Mouse (Mus musculus) heart, embryonic 12.5 days (tissue): Measurements from ENCODE around the gene Nfatc3. TPM values are rescaled to one million over a fixed set of nuclear protein-coding genes. Genes with fewer than 3 reads are reported as not detected.

Experiments used
- ATAC-seq: fragments of 200-750 bp; cut with Nextera tagmentation; 2 replicates; pipeline ENCODE4 v1.8.0; 2017; ENCODE audit warnings: moderate TSS enrichment, moderate library complexity; ENCODE audit not compliant: insufficient number of reproducible peaks, low FRiP score
- H3K27ac ChIP-seq: fragments of 300-500 bp; sonication (generic); 2 replicates; pipeline ENCODE4 v1.5.1; 2016; ENCODE audit warnings: mild to moderate bottlenecking, moderate library complexity; ENCODE audit not compliant: poor library complexity, severe bottlenecking
- H3K27me3 ChIP-seq: fragments of 300-500 bp; sonication (generic); replicated peaks from 2 replicates; pipeline ENCODE4 v1.6.1; 2016; ENCODE audit warnings: mild to moderate bottlenecking, moderate library complexity
- H3K36me3 ChIP-seq: fragments of 300-500 bp; sonication (generic); 2 replicates; pipeline ENCODE4 v1.6.1; 2016; ENCODE audit warnings: mild to moderate bottlenecking, moderate library complexity
- H3K4me1 ChIP-seq: fragments of 300-500 bp; sonication (generic); replicated peaks from 2 replicates; pipeline ENCODE4 v1.6.1; 2016; ENCODE audit warnings: mild to moderate bottlenecking
- H3K4me2 ChIP-seq: fragments of 300-500 bp; sonication (generic); 2 replicates; pipeline ENCODE4 v1.6.1; 2016; ENCODE audit warnings: mild to moderate bottlenecking, moderate library complexity
- H3K4me3 ChIP-seq: fragments of 300-500 bp; sonication (generic); 2 replicates; pipeline ENCODE4 v1.5.1; 2016; ENCODE audit warnings: mild to moderate bottlenecking
- H3K9ac ChIP-seq: fragments of 300-500 bp; sonication (generic); 2 replicates; pipeline ENCODE4 v1.6.1; 2016; ENCODE audit warnings: mild to moderate bottlenecking, moderate library complexity
- H3K9me3 ChIP-seq: fragments of 300-500 bp; sonication (generic); replicated peaks from 2 replicates; pipeline ENCODE4 v1.6.1; 2016; ENCODE audit warnings: mild to moderate bottlenecking, moderate library complexity
- WGBS: fragments of 180-500 bp; shearing (Covaris S2); methylation state at CpG from one replicate; pipeline ENCODE4 v1.1.7; 2016; 5-methylcytosine and 5-hydroxymethylcytosine counted together
- polyA plus RNA-seq: library from polyadenylated mRNA; unstranded; fragments of >200 nt; fragmentation: Nextera tagmentation; extraction: Ambion mirVana; gene quantifications from 2 replicates; pipeline ENCODE4 v1.2.1, GENCODE M21; 2016

Gene Nfatc3
- polyA plus RNA-seq, 1 experiment from 2014 or later, result 4.6 TPM

DNA sequence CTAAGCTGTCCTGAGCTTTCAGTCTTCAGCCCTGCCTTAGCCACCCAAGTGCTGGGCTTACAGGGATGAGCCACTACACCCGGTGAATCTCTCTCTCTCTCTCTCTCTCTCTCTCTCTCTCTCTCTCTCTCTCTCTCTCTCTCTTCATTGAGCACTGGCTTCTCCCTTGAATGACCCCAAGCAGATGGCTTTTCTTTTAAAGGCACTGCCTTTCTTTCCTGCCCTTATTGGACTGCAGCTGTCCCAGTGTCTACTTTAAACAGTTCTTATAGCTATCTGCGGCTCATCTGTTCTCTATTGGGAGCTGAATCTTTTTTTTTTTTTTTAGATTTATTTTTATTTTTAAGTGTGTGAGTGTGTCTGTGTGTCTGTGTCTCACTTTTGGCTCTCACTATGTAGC lies 15.6 kb upstream of the Nfatc3 start:
- Histone ChIP-seq H3K9me3 (no peaks in the 10 kb centered on the region), H3K4me1 (0 out of 2 replicates have a peak, but pooled peaks cover 6% of the 10 kb centered on the region), H3K4me2 (no peak overlapping the region), H3K9ac (no peak overlapping the region), H3K27ac (no peak overlapping the region), H3K36me3 (peaks cover 28% of the 10 kb centered on the region), H3K4me3 (no peak overlapping the region), H3K27me3 (no peaks in the 10 kb centered on the region)
- ATAC-seq, result no peak
- WGBS, result 89% methylated on average over 2 of the region's 2 CpGs

DNA sequence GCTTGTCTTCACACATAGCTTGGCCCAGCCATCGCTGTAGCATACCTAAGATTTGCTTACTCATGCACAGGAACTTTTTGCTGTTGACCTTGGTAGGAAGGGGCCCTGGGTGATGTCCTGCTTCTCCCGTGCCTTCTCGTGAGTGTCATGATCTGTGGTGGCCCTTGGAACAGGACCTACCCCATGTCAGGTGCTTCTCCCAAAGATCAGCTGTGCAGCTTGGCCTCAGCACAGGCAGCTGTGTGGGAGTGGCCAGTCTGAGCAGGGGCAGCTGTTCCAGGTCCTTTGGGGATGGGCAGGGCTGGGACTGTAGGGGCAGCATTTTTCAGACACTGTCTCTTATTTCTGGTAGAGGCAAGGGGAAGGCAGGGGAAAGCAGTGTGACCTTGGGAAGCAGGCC lies 14.5 kb upstream of the Nfatc3 start:
- Histone ChIP-seq H3K36me3 (peaks cover 27% of the 10 kb centered on the region), H3K9ac (no peak overlapping the region), H3K4me2 (no peak overlapping the region), H3K27me3 (no peaks in the 10 kb centered on the region), H3K9me3 (no peaks in the 10 kb centered on the region), H3K27ac (no peak overlapping the region), H3K4me1 (peaks cover 10% of the 10 kb centered on the region; the same call in 1 of the 2 replicates), H3K4me3 (no peak overlapping the region)
- WGBS, result 64% methylated on average over 3 of the region's 3 CpGs
- no peak for ATAC-seq

DNA sequence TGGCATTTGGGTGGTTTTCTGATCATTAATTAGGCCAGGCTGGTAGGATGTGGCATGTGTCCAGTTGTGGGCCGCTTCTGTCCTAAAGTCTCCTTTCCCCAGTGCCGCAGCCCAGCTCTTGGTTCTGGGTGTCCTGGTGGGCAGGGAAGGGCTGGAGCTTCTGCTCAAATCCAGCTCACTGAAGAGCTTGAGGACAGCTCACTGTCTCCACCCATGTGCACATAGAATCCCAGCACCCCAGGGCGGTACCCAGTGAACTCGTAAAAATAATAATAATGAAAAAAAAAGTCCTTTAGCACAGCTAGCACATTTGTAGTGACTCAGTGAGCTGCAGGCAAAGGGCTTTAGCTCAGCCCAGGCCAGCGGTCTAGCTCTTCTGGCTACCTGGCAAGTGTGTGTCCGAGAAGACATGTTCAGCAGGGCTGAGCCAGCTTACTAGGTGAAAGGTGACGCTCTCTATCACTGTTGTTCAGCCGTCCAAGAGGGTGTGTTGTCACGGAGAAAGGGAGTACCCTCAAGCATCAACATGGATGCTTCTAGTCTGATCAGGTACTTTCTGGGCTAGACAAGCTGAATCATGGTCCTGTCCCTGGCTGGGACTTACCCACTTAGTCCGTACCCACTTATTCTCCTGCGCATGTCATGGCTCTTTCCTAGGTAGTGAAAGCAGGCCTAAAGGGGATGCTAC lies 11.6 kb upstream of the Nfatc3 start:
- Histone ChIP-seq H3K36me3 (peaks cover 48% of the 10 kb centered on the region), H3K9ac (no peak overlapping the region), H3K9me3 (no peaks in the 10 kb centered on the region), H3K4me1 (peaks cover 7% of the 10 kb centered on the region; the same call in 1 of the 2 replicates), H3K4me2 (no peak overlapping the region), H3K4me3 (no peak overlapping the region), H3K27me3 (no peaks in the 10 kb centered on the region), H3K27ac (no peak overlapping the region)
- 86% methylated on average over 11 of the region's 11 CpGs for WGBS
- no peak for ATAC-seq

DNA sequence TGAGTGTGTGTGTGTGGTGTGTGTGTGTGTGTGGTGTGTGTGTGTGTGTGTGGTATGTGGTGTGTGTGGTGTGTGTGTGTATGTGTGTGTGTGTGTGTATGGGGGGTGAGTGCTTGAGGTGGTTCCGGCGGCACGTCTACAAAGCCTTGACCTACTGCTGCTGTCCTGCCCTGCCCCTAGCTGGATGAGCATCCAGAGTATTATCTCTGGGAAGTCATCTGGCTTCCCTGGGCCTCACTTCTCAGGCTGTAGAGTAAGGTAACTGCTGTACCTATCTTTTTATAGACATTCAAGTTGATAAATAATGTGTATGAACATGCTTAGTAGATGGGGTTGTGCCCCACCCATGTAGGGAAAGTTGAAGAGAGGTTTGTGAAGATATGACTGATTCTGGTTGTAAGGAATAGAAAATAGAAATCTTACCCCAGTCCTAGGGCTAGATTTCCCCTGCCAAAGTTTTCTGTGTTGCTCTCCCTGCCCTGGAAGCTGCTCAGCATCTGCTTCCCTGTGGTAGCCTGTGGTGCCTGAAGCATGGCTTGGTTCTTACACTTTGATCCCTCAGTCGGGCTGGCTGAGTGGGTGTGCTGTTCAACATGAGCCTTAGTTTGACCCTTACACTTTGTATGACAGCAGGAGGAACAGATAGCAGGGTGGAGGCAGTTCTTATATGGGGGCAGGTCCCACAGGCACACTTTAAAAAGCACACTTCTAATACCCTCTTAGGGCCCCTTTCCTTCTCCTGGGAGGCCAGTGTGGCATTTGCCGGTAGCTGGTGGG lies 10.6 kb upstream of the Nfatc3 start:
- ATAC-seq, result no peak
- no peak overlapping the region for H3K4me3 ChIP-seq
- peaks cover 7% of the 10 kb centered on the region; the same call in 1 of the 2 replicates for H3K4me1 ChIP-seq
- H3K36me3 ChIP-seq, result peaks cover 56% of the 10 kb centered on the region
- no peak overlapping the region for H3K9ac ChIP-seq
- H3K27ac ChIP-seq, result no peak overlapping the region
- H3K27me3 ChIP-seq, result no peaks in the 10 kb centered on the region
- H3K9me3 ChIP-seq, result no peaks in the 10 kb centered on the region
- WGBS, result 74% methylated on average over 5 of the region's 5 CpGs
- H3K4me2 ChIP-seq, result no peak overlapping the region

DNA sequence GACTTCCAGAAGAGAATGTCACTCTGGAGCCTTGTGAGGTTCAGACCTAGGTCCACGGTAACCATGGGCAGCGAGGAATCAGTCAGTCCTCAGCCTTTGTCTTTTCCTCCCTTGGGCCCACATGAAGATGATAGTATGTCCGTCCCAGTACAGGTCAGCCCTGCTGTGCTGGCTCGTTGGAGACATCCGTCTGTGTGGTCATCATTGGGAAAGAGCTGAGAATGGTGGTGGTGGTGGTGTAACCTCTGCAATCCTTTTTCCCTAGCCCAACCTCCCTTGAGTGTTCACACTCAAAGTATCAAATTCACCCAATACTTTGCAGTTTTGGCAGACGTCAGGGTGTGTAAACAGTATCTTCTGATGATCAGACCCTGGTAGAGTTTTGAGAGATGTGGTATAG lies 8.8 kb upstream of the Nfatc3 start:
- no peak overlapping the region for H3K4me3 ChIP-seq
- H3K9ac ChIP-seq, result no peak overlapping the region
- H3K36me3 ChIP-seq, result peaks cover 64% of the 10 kb centered on the region
- H3K4me2 ChIP-seq, result no peak overlapping the region
- H3K27ac ChIP-seq, result no peak overlapping the region
- 84% methylated on average over 6 of the region's 6 CpGs for WGBS
- no peak for ATAC-seq
- H3K4me1 ChIP-seq, result peaks cover 7% of the 10 kb centered on the region; the same call in 1 of the 2 replicates
- H3K27me3 ChIP-seq, result no peaks in the 10 kb centered on the region
- no peaks in the 10 kb centered on the region for H3K9me3 ChIP-seq

DNA sequence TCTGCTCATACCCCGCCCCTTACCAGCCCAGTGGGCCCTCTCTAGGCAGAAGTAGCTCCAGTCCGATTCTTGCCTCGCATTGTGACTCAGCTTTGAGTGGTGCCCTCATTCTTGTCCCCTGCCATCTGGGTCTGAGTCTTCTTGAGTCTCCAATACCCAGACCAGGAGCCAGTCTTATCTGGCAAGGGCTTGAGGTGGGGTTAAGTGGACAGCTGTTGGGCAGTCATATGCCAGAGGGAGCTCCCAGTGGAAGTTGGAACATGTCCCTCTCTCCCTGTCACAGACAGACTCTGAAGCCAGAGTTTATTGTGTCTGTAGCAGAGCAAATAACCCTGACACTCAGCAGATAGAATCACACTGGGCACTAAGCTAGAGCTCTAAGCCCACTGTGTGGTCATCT lies 7.6 kb upstream of the Nfatc3 start:
- no peak overlapping the region for H3K9ac ChIP-seq
- no peak for ATAC-seq
- H3K27ac ChIP-seq, result no peak overlapping the region
- no peak overlapping the region for H3K4me3 ChIP-seq
- peaks cover 7% of the 10 kb centered on the region; the same call in 1 of the 2 replicates for H3K4me1 ChIP-seq
- WGBS, result 87% methylated on average over 3 of the region's 3 CpGs
- H3K36me3 ChIP-seq, result peaks cover 60% of the 10 kb centered on the region
- H3K4me2 ChIP-seq, result no peak overlapping the region
- no peaks in the 10 kb centered on the region for H3K9me3 ChIP-seq
- no peaks in the 10 kb centered on the region for H3K27me3 ChIP-seq

DNA sequence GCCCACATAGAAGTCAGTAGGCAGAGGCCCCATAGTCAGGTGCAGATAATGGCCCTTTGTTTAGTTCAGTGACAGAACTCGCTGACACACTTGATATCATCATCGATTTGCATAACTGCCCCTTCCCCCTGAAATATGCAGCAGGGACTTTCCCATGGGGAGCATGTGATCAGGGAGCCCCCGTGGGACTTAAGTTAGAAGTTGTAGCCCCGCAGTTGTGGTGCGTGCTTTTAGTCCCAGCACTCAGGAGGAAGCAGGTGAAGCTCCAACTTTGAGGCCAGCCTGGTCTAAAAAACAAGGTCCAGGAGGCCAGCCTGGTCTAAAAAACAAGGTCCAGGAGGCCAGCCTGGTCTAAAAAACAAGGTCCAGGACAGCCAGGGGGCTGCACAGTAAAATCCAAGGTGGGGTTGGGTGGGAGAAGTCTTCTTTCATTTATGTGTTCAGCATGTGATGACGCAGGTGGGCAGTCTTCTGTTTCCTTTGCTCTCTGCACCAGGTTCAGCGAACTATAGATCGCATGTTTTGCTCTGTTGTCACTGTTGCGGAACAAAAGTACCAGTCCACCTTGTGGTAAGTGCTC lies 6.0 kb upstream of the Nfatc3 start:
- Histone ChIP-seq H3K9me3 (no peaks in the 10 kb centered on the region), H3K4me1 (peaks cover 7% of the 10 kb centered on the region; the same call in 1 of the 2 replicates), H3K9ac (no peak overlapping the region), H3K27ac (no peak overlapping the region), H3K27me3 (no peaks in the 10 kb centered on the region), H3K36me3 (peaks cover 53% of the 10 kb centered on the region), H3K4me2 (no peak overlapping the region), H3K4me3 (no peak overlapping the region)
- WGBS, result 85% methylated on average over 9 of the region's 9 CpGs
- no peak for ATAC-seq

DNA sequence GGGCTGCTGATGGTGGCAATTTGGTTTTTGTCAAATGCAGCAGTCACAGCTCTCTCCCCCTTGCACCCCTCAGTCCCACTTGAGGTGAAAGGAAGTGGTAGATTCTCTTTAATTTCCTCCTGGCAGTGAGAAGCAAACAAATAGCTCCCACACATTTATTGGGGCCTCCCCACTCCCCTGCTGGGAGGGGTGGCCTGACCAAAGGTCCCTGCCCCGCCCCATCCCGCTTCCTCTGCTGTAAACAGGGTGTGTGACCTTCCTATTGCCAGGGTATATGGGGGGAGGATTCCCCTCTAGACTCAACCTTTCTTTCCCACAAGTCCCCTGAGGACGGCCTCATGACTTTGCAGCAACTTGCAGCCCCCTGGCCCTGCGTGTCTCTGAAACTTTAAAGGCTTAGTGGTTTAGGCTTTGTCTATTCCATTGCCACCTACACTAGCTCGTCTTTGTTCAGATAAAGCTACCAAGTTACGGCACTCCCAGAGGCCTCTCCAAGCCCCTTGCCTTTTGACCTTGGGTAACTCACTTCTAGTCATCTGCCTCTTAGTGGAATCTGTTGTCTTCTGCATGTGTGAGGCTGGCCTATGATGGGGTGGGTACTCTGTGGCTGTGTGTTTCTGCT lies 4.3 kb upstream of the Nfatc3 start:
- no peak for ATAC-seq
- 67% methylated on average over 6 of the region's 6 CpGs for WGBS

DNA sequence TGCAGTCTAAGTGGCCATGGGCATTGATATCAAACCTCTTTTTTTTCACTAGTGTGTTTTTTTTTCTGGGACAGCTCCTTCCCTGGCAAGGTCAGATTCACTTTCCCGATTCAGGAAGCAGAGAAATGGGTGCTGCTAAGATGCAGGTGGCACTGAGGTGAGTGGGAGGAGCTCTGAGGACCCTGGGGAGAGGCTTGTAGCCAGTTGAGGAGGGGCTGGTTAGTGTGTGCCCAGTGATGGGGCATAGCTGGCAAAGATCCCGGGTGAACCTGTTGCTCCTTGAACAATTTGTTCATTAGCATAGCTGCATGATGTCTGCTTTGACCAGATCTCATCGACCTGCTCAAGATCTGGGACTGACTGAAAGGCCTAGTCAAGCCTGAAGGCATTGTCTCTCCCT lies 3.6 kb upstream of the Nfatc3 start:
- Histone ChIP-seq H3K27me3 (no peaks in the 10 kb centered on the region), H3K4me3 (no peak overlapping the region), H3K4me2 (no peak overlapping the region), H3K36me3 (peaks cover 41% of the 10 kb centered on the region), H3K9me3 (no peaks in the 10 kb centered on the region), H3K4me1 (peaks cover 12% of the 10 kb centered on the region), H3K9ac (no peak overlapping the region), H3K27ac (no peak overlapping the region)
- WGBS, result 68% methylated on average over 3 of the region's 3 CpGs
- no peak for ATAC-seq

More for the DNA sequence above, 4.3 kb upstream of the Nfatc3 start:
- Histone ChIP-seq H3K36me3 (peaks cover 48% of the 10 kb centered on the region), H3K4me1 (peaks cover 12% of the 10 kb centered on the region), H3K4me3 (no peak overlapping the region), H3K4me2 (no peak overlapping the region), H3K9me3 (no peaks in the 10 kb centered on the region), H3K27me3 (no peaks in the 10 kb centered on the region), H3K27ac (no peak overlapping the region), H3K9ac (no peak overlapping the region)

DNA sequence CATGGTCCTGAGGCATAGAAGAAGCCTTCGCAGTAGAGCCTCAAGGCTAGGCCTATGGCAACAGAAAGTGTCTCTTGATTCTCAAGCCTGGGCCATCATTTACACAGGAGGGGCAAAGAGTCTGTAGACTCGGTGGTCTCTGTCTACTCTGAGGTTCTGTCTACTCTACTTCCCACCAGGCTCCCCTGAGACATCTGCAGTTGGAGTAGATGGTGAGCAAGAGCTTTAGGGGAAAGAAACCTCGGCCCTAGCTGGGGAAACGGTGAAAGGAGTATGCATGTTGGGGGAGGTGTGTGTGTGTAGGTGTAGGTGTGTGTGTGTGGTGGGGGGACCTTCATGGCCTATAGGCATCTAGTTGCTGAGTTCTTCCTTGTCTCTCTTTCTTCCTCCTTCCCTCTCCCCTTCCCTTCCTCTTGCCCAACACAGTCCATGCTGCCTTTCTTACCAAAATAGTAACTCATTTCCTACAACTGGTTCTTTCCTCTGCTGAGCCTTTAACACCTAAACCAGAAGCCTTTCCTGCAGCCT lies 2.1 kb upstream of the Nfatc3 start:
- Histone ChIP-seq H3K27ac (no peak overlapping the region), H3K4me2 (no peak overlapping the region), H3K36me3 (peaks cover 29% of the 10 kb centered on the region), H3K4me1 (peaks cover 19% of the 10 kb centered on the region), H3K9ac (no peak overlapping the region), H3K27me3 (no peaks in the 10 kb centered on the region), H3K4me3 (no peak overlapping the region), H3K9me3 (no peaks in the 10 kb centered on the region)
- no peak for ATAC-seq
- WGBS, result 83% methylated on average over 4 of the region's 4 CpGs
